Mouse (Mus musculus) heart, adult 2 months (tissue): ENCODE data around the gene Zswim8. TPM values are rescaled to one million over a fixed set of nuclear protein-coding genes. Genes with fewer than 3 reads are reported as not detected.

ENCODE experiments used
- DNase-seq, 2 experiments: peaks; one replicate each; pipeline ENCODE4 v3.0.0; 2021
- H3K27ac ChIP-seq: fragments of 200-600 bp; 2 replicates; pipeline ENCODE4 v1.8.1; 2022
- H3K27me3 ChIP-seq: fragments of 200-500 bp; 2 replicates; pipeline ENCODE4 v1.6.1; 2012; ENCODE audit warnings: mild to moderate bottlenecking, low read length, inconsistent platforms, mixed read lengths; ENCODE audit not compliant: control insufficient read depth, insufficient read depth
- H3K36me3 ChIP-seq: fragments of 200-500 bp; 2 replicates; pipeline ENCODE4 v1.6.1; 2012; ENCODE audit warnings: low read length, inconsistent platforms; ENCODE audit not compliant: control insufficient read depth, insufficient read depth
- H3K4me1 ChIP-seq: fragments of 200-500 bp; 2 replicates; pipeline ENCODE4 v1.6.1; 2011; ENCODE audit warnings: low read length; ENCODE audit not compliant: control insufficient read depth, insufficient read depth
- H3K4me3 ChIP-seq: fragments of 200-600 bp; 2 replicates; pipeline ENCODE4 v1.8.1; 2022
- H3K79me2 ChIP-seq: fragments of 200-500 bp; replicated peaks from 2 replicates; pipeline ENCODE4 v1.6.1; 2012; ENCODE audit warnings: mild to moderate bottlenecking, inconsistent platforms, low read length, moderate library complexity, mixed read lengths; ENCODE audit not compliant: control insufficient read depth, insufficient read depth
- H3K9ac ChIP-seq: fragments of 200-500 bp; 2 replicates; pipeline ENCODE4 v1.6.1; 2012; ENCODE audit warnings: low read depth, mild to moderate bottlenecking, control low read depth, inconsistent platforms, low read length, mixed read lengths
- CTCF ChIP-seq: fragments of 200-600 bp; IDR thresholded peaks from 2 replicates; pipeline ENCODE4 v1.8.1; 2022; ENCODE audit warnings: antibody characterized with exemption, mild to moderate bottlenecking, moderate library complexity
- EP300 ChIP-seq: fragments of 200-500 bp; IDR thresholded peaks from 2 replicates; pipeline ENCODE4 v1.6.1; 2011; ENCODE audit warnings: low read depth, low read length, control low read depth; ENCODE audit not compliant: insufficient read depth
- POLR2A ChIP-seq: fragments of 200-500 bp; IDR thresholded peaks from 2 replicates; pipeline ENCODE4 v1.6.1; 2011; ENCODE audit warnings: mild to moderate bottlenecking, low read depth, low read length, control low read depth; ENCODE audit not compliant: insufficient read depth
- WGBS: fragments of 180-500 bp; shearing (Covaris S2); methylation state at CpG from one replicate; pipeline ENCODE4 v1.1.7; 2018; 5-methylcytosine and 5-hydroxymethylcytosine counted together
- intact Hi-C: fragments of 180-260 bp; cut with DNase I; formaldehyde crosslinking; loops from one replicate; pipeline ENCODE4 v1.15.1; 2025
- polyA plus RNA-seq: library from polyadenylated mRNA; depleted of rRNA; stranded (reverse); fragments of >200 nt; gene quantifications from 2 replicates; pipeline ENCODE4 v1.2.3, GENCODE M21; 2012
- total RNA-seq, 2 experiments: library from RNA; stranded (reverse); gene quantifications; 2 replicates each; pipeline ENCODE4 v1.2.3; 2021

Gene Zswim8
- total and polyA plus RNA-seq, 3 experiments: 38.5 to 108 (median 40.0) TPM

DNA sequence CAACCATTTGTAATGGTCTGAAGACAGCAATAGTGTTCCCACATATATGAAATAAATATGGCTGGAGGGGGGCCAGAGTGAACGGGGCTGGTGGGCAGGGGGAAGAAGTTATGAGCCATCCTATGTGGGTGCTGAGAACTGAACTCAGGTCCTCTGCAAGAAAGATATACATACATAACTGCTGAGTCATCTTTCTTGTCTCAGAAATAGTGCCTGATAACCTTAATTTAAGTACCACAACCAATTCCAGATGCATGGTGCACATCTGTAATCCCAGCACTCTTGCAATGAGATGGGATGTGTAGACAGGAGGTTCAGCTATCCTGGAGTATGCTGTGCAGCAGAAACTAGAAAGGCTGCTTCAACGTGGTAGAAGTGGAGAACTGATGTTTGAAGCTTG is 25.6 kb upstream of the Zswim8 start:
- Histone ChIP-seq H3K79me2 (0 out of 2 replicates have a peak, but pooled peaks cover 2% of the 10 kb centered on the region), H3K9ac (no peak overlapping the region), H3K4me1 (peaks cover 4% of the 10 kb centered on the region; the same call in 1 of the 2 replicates), H3K4me3 (no peak overlapping the region), H3K36me3 (peaks cover 15% of the 10 kb centered on the region), H3K27ac (no peak overlapping the region; the same call in 1 of the 2 replicates), H3K27me3 (no peaks in the 10 kb centered on the region)
- no peak for DNase-seq
- intact Hi-C loops: no loop called here
- WGBS: 83% methylated on average over 2 of the region's 2 CpGs
- TF ChIP-seq CTCF (no peak), POLR2A (no peak), EP300 (no peak)

DNA sequence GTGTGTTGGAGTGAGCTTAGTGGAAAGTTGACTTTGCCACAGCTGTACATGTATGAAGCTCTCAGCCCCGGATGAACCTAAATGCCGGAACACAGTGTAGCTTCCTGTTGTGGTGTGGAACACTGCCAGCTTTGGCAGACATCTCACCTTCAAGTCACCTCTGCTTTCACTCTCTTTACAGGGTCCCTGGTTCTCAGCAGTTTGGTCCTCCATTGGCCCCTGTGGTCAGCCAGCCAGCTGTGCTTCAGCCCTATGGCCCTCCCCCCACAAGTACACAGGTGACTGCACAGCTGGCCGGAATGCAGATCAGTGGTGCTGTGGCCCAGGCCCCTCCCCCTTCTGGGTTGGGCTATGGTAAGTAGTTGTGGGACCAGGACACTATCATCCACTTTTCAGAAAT is 24.9 kb upstream of the Zswim8 start:
- Histone ChIP-seq H3K4me1 (peaks cover 4% of the 10 kb centered on the region; the same call in 1 of the 2 replicates), H3K27me3 (no peaks in the 10 kb centered on the region), H3K4me3 (no peak overlapping the region), H3K9ac (no peak overlapping the region), H3K36me3 (peaks cover 12% of the 10 kb centered on the region), H3K27ac (peak overlapping the region; percentile 36; the same call in 1 of the 2 replicates), H3K79me2 (0 out of 2 replicates have a peak, but pooled peaks cover 2% of the 10 kb centered on the region)
- TF ChIP-seq POLR2A (no peak), CTCF (no peak), EP300 (no peak)
- 12% methylated on average over 3 of the region's 3 CpGs for WGBS
- intact Hi-C loops: no loop called here
- DNase-seq: peak in 1 of 2 experiments; percentile 59

DNA sequence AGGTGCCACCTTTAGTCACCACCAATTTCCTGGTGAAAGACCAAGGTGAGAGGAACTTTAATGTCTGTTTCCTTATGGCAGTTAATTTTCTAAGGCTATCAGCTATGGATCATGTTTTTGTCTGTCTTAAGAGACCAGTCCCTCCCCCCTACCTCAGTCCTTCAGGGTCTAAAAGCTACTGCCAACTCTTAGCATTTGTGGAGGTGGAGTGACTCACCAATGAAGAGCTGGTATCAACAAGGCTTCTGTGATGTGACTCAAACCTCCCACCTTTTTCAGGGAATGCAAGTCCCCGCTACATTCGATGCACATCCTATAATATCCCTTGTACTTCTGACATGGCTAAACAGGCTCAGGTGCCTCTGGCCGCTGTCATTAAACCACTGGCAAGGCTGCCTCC is 20.8 kb upstream of the Zswim8 start:
- H3K36me3 ChIP-seq: peaks cover 7% of the 10 kb centered on the region
- H3K27ac ChIP-seq: no peak overlapping the region
- no peaks in the 10 kb centered on the region for H3K27me3 ChIP-seq
- no peak overlapping the region for H3K4me3 ChIP-seq
- DNase-seq: no peak
- no peaks in the 10 kb centered on the region for H3K79me2 ChIP-seq
- WGBS: 93% methylated on average over 3 of the region's 3 CpGs
- intact Hi-C loops: no loop called here
- peaks cover 4% of the 10 kb centered on the region; the same call in 1 of the 2 replicates for H3K4me1 ChIP-seq
- TF ChIP-seq CTCF: no peak
- no peak for TF ChIP-seq POLR2A
- H3K9ac ChIP-seq: no peak overlapping the region

DNA sequence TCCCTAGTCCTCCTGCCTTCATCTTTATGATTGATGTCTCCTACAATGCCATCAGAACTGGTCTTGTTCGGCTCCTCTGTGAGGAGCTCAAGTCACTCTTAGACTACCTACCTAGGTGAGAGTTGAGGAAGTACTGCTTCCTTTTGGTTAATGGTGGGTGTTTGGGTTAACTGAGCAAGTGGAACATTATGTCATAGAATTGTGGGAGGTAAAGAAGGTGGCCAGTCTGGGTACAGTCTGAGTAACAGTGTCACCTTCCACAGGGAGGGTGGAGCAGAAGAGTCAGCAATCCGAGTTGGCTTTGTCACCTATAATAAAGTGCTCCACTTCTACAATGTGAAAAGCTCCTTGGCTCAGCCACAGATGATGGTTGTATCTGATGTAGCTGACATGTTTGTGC is 18.3 kb upstream of the Zswim8 start:
- Histone ChIP-seq H3K36me3 (peaks cover 2% of the 10 kb centered on the region; the same call in 1 of the 2 replicates), H3K27ac (no peak overlapping the region), H3K9ac (no peak overlapping the region), H3K27me3 (no peaks in the 10 kb centered on the region), H3K4me1 (no peaks in the 10 kb centered on the region), H3K79me2 (no peaks in the 10 kb centered on the region), H3K4me3 (no peak overlapping the region)
- intact Hi-C loops: no loop called here
- no peak for TF ChIP-seq POLR2A
- TF ChIP-seq EP300: no peak
- TF ChIP-seq CTCF: no peak
- no peak for DNase-seq
- WGBS: 84% methylated on average over 2 of the region's 2 CpGs

DNA sequence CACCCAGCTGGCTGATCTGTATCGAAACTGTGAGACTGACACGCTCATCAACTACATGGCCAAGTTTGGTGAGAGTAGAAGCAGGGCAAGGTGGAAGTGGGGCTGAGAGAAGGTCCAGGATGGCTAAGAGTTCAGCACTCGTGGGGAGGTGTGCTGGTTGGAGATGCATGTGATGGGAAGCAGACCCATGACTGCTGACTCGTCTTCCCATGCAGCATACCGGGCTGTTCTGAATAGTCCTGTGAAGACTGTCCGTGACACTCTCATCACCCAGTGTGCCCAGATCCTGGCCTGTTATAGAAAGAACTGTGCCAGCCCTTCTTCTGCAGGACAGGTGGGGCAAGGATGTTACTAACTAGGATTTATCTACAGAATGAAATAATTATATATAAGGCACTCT is 15.6 kb upstream of the Zswim8 start:
- H3K27ac ChIP-seq: no peak overlapping the region
- no peak for DNase-seq
- peaks cover 4% of the 10 kb centered on the region for H3K36me3 ChIP-seq
- no peak overlapping the region for H3K9ac ChIP-seq
- TF ChIP-seq EP300 (no peak), CTCF (no peak), POLR2A (no peak)
- WGBS: 87% methylated on average over 6 of the region's 6 CpGs
- no peaks in the 10 kb centered on the region for H3K27me3 ChIP-seq
- no peaks in the 10 kb centered on the region for H3K79me2 ChIP-seq
- peaks cover 8% of the 10 kb centered on the region for H3K4me1 ChIP-seq
- intact Hi-C loops: no loop called here
- no peak overlapping the region for H3K4me3 ChIP-seq

DNA sequence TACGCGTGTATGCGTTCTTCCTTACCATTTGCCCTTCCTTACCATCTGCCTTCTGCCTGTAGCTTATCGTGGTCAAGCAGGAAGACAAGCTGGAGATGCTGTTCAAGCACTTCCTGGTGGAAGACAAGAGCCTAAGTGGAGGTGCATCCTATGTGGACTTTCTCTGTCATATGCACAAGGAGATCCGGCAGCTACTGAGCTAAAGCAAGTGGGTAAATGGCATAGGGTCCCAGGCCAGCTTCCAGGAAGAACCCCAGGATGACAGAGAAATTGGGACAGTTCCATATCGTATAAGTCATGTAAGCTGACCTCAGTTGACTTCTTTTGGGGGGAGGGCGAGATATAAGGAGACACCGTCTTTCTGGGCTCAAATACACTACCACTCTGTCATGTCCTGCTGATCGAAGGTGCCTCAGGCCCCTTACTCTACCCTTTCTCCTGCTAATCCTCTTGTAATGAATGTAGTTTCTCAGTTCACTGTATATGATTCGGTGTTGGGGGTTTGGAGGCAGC is 13.7 kb upstream of the Zswim8 start:
- TF ChIP-seq POLR2A (no peak), EP300 (no peak), CTCF (no peak)
- no peaks in the 10 kb centered on the region for H3K79me2 ChIP-seq
- 69% methylated on average over 10 of the region's 10 CpGs for WGBS
- H3K27ac ChIP-seq: no peak overlapping the region
- H3K27me3 ChIP-seq: no peaks in the 10 kb centered on the region
- intact Hi-C loops: loop anchor here (2.0 kb wide), 1 partner anchor 19 kb away; the partner anchor contains the start of gene Sec24c
- H3K4me1 ChIP-seq: peaks cover 17% of the 10 kb centered on the region
- no peak overlapping the region for H3K4me3 ChIP-seq
- H3K36me3 ChIP-seq: peaks cover 13% of the 10 kb centered on the region
- no peak overlapping the region for H3K9ac ChIP-seq
- DNase-seq: no peak
